Mouse (Mus musculus): ENCODE results near the gene Otx2.

- TF ChIP-seq CTCF (IDR thresholded peaks at IDR 0.05; ENCODE audit: low read depth, low read length), result no peak
- TF ChIP-seq POLR2A (IDR thresholded peaks at IDR 0.05; ENCODE audit: insufficient read depth, low read length), result no peak
Observed at GRCm38 (mm10) chr14:48709371-48710061, 35.9 kb upstream of the Otx2 start.
